22 mouse cellular contexts compared by ENCODE assay signal in the genomic region with DNA sequence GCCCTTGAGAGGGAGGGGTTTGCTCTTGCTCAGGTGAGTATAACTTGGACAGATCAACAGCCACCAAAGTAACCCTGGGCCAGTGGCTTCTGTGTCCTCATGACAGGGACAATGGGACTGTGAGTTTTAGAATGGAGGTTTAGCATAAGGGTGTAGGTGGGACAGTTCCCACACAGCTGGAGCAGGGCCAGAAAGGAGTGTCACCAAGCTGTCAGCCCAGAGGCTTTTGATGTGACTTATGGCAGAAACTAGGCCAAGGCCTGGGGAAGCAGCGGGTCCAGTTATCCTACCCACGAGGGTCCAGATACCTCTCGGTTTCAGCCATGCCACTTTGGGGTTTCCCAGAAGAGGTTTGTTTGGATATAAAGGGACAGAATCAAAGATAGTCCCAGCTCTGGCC.
DNase-seq lines count a peak whose midpoint lies in the region; ATAC-seq lines count a peak whose summit lies in the region.
"Had no signal": no experiment of that assay in that cellular context is flagged by ENCODE, and none has a peak within 500 bp of the region (broad histone marks: within the 10 kb centered on the region; RNA-seq: fewer than 3 reads in every experiment).

No protein-coding gene starts in this region.

- H3K9me3 ChIP-seq in kidney, embryonic 16.5 days (ENCODE audit: low read length), result no peaks in the 10 kb centered on the region
- no peaks in the 10 kb centered on the region for H3K9me3 ChIP-seq in limb, embryonic 10.5 days (replicated peaks)
- H3K9me3 ChIP-seq: embryonic facial prominence, embryonic 15.5 days; heart, embryonic 15.5 days; hindbrain, embryonic 15.5 days; liver, embryonic 15.5 days; neural tube, embryonic 15.5 days had no signal

- no peak overlapping the region for H3K9ac ChIP-seq in kidney, embryonic 16.5 days (replicated peaks; ENCODE audit: low read length)
- H3K9ac ChIP-seq: embryonic facial prominence, embryonic 15.5 days; heart, embryonic 15.5 days; hindbrain, embryonic 15.5 days; liver, embryonic 15.5 days; neural tube, embryonic 15.5 days had no signal

- no peak overlapping the region for H3K4me2 ChIP-seq in kidney, embryonic 16.5 days (replicated peaks; ENCODE audit: low read depth, low read length)
- H3K4me2 ChIP-seq: embryonic facial prominence, embryonic 15.5 days; heart, embryonic 15.5 days; hindbrain, embryonic 15.5 days; liver, embryonic 15.5 days; neural tube, embryonic 15.5 days had no signal

- ATAC-seq in kidney, embryonic 16.5 days (ENCODE audit: low FRiP score, low TSS enrichment), result no peak
- ATAC-seq: forebrain, embryonic 16.5 days had no signal

- 40% methylated on average over 3 of the region's 3 CpGs for WGBS in kidney, embryonic 16.5 days
- WGBS in limb, embryonic 10.5 days, result 34% methylated on average over 3 of the region's 3 CpGs

- no peak overlapping the region for H3K4me3 ChIP-seq in kidney, embryonic 16.5 days (ENCODE audit: low read length)
- no peak overlapping the region for H3K4me3 ChIP-seq in limb, embryonic 10.5 days
- H3K4me3 ChIP-seq: embryonic facial prominence, embryonic 15.5 days; heart, embryonic 15.5 days; hindbrain, embryonic 15.5 days; left cerebral cortex, adult 2 months; liver, embryonic 15.5 days; neural tube, embryonic 15.5 days had no signal

- peak overlapping the region; percentile 25; the same call in 1 of the 2 replicates for H3K27ac ChIP-seq in kidney, embryonic 16.5 days (ENCODE audit: low read length)
- H3K27ac ChIP-seq in limb, embryonic 10.5 days, result 0 out of 2 replicates have a peak overlapping the region, but pooled peaks have one; percentile 46
- H3K27ac ChIP-seq: embryonic facial prominence, embryonic 15.5 days; heart, embryonic 15.5 days; hindbrain, embryonic 15.5 days; left cerebral cortex, adult 2 months; liver, embryonic 15.5 days; neural tube, embryonic 15.5 days had no signal

- DNase-seq in cerebellum, postnatal 10 days, result peak; percentile 45 to 46
- DNase-seq in cerebellum, postnatal 4 days (ENCODE audit: low spot score in 2 of 2), result no peak
- no peak for DNase-seq in kidney, postnatal 4 days
- DNase-seq in right cerebral cortex, adult 18-20 months, result peak; percentile 11
- DNase-seq in right cerebral cortex, postnatal 4 days, result no peak
- no peak for DNase-seq in limb, embryonic 10.5 days (ENCODE audit: low spot score)
- DNase-seq in gastrocnemius, adult 8-10 months (ENCODE audit: low spot score in 2 of 2), result no peak
- DNase-seq: cerebellum, adult 2 months; cerebellum, postnatal 36 days; heart, postnatal 36 days; kidney, adult 9 months; liver; lung, postnatal 4 days; spleen, adult 18-20 months had no signal

- peaks cover 23% of the 10 kb centered on the region for H3K4me1 ChIP-seq in kidney, embryonic 16.5 days (ENCODE audit: insufficient read depth, low read length)
- peaks cover 25% of the 10 kb centered on the region for H3K4me1 ChIP-seq in limb, embryonic 10.5 days
- H3K4me1 ChIP-seq: hindbrain, embryonic 15.5 days; liver, embryonic 15.5 days had no signal

- no peaks in the 10 kb centered on the region for H3K27me3 ChIP-seq in kidney, embryonic 16.5 days (ENCODE audit: insufficient read depth, low read length)
- H3K27me3 ChIP-seq in limb, embryonic 10.5 days (ENCODE audit: low read depth, poor library complexity, severe bottlenecking), result no peaks in the 10 kb centered on the region
- H3K27me3 ChIP-seq: embryonic facial prominence, embryonic 15.5 days; heart, embryonic 15.5 days; hindbrain, embryonic 15.5 days; liver, embryonic 15.5 days; neural tube, embryonic 15.5 days had no signal

- no peaks in the 10 kb centered on the region for H3K36me3 ChIP-seq in kidney, embryonic 16.5 days (ENCODE audit: insufficient read depth, low read length)
- H3K36me3 ChIP-seq in limb, embryonic 10.5 days, result no peaks in the 10 kb centered on the region
- H3K36me3 ChIP-seq: embryonic facial prominence, embryonic 15.5 days; heart, embryonic 15.5 days; hindbrain, embryonic 15.5 days; liver, embryonic 15.5 days; neural tube, embryonic 15.5 days had no signal

Comparison
In these comparisons a context has a peak if more than half of its experiments do, and no peak if none do; other contexts are left out.
1. DNase-seq: peak in cerebellum, postnatal 10 days (2 of 2) and right cerebral cortex, adult 18-20 months (single experiment); none in cerebellum, postnatal 4 days (0 of 2), kidney, postnatal 4 days (0 of 2), right cerebral cortex, postnatal 4 days (single experiment), limb, embryonic 10.5 days (single experiment) and gastrocnemius, adult 8-10 months (0 of 2).